Mouse (Mus musculus) hindlimb bud, embryonic 11.5 days (tissue): ENCODE results near the gene Klhl41.
"Not testable (repeated sequence)": the region's sequence is repeated elsewhere in the genome, so short reads cannot be mapped to it uniquely, and the experiment has no call there.

Experiments
- DNase-seq: peaks from one replicate; pipeline ENCODE4 v3.0.0-alpha.2; 2012; ENCODE audit warnings: low read depth, low spot score; ENCODE audit errors: extremely low spot score

The Klhl41 gene

DNA sequence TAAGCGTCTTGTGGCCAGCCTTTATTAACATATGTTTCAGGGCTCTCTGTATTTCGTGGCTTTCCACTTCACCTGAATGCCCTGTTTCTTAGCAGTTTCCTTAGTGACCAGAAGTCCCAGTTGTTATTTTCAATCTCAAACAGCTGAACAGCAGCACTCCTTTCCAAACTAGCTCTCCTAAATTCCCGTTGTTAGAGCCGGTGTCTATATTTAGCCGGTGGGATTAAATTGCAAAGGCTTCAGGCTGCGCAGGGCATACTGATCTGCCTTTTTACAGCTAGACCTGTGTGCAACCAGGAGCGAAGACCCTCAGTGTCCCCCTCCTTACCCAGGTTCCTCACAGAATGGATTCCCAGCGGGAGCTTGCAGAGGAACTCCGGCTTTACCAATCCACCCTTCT, at the start of gene Klhl41:
TSS of gene Klhl41 (plus strand) at position 268 of the 400 bp plus-strand sequence.
- DNase-seq = no peak

GRCm38 (mm10) chr2:69629215-69629614, 40.7 kb upstream of the Klhl41 start:
- no peak for DNase-seq

GRCm38 (mm10) chr2:69629914-69630313, 40.0 kb upstream of the Klhl41 start:
- no peak for DNase-seq

DNA sequence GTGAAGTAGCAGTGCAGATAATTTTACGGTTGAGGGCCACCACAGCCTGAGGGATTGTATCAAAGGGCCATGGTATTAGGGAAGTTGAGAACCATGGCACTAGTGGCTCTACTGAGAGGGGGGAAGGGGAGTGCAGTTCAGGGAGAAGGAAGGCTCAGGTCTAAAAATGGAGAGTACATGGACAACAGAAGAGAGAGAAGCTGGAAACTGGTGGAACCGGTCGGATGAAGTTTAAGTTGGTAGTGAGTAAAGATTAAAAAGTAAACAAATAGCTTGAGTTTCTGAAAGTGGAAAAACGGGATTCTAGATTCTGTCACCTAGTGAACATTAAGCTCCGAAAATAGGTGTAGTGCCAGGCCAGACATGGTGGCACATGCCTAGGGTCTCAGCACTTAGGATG, 39.1 kb upstream of the Klhl41 start:
- DNase-seq = no peak

DNA sequence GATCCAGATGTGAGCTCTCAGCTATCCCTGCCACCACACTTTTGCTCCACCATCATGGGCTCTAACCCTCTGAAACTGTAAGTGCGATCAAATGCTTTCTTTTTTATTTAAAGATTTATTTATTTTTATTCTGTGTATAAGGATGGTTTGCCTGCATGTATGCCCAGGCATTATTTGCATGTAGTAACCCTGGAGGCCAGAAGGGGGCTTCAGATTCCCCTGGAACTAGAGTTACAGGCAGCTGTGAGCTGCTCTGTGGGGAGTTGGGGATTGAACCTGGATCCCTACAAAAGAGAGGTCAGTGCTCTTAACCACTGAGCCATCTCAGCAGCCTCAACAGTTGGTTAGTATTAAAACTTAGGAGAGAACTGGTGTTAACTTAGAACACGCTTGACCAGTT, 38.5 kb upstream of the Klhl41 start:
- DNase-seq = no peak

DNA sequence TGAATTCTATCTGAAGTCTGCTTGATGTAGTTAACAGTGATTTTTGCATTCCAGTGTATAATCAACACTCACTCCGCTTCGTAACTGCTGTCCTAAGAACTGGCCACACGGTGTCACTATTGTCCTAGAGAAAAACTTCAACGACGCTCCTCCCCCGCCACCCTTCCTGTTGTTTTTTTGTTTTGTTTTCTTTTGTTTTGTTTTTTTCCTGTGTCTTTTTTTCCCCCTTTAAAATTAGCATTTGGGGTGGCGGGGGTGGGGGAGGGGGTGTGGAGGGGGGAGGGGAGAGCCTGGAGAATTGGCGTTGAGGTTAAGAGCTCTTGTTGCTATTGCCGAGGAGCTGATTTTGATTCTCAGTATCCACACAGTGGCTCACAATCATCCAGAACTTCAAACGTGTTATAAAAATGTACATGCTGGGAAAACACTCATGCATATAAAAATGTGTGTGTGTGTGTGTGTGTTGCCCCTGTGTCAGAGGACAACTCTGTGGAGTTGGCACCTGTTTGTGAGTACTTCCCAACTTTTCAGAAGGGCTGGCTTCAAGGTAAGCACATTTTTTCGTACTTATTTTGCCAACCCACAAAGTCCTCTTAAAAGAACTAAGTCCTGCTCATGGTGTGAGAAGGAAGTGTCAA, 34.7 kb upstream of the Klhl41 start:
- peak; percentile 42 for DNase-seq

DNA sequence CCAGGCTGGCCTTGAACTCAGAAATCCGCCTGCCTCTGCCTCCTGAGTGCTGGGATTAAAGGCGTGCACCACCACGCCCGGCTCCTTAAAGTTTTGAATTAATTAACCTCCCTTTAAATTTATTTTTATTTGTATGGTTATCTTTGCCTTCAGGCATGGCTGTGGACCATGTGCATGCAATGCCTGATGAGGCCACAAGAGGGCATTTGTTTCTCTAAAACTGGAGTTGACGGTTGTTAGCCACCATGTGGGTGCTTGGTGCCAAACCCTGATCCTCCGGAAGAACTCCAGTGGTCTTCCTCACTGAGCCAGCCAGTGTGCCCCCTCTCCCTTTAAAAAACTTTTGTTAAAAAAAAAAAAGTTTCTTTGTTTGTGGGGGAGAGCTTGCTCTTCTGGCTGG, 34.1 kb upstream of the Klhl41 start:
- DNase-seq = no peak

GRCm38 (mm10) chr2:69637989-69638388, 31.9 kb upstream of the Klhl41 start:
- DNase-seq = not testable (repeated sequence)

- no peak for DNase-seq
Observed at GRCm38 (mm10) chr2:69640100-69640499, 29.8 kb upstream of the Klhl41 start.

GRCm38 (mm10) chr2:69644968-69645617, 24.8 kb upstream of the Klhl41 start:
- DNase-seq = no peak

GRCm38 (mm10) chr2:69646726-69647490, 23.0 kb upstream of the Klhl41 start, which contains the start of gene Bbs5:
Bbs5 (plus strand) TSS chr2:69647171.
- peak; percentile 37 for DNase-seq

GRCm38 (mm10) chr2:69649716-69650115, 20.2 kb upstream of the Klhl41 start:
- DNase-seq = no peak

- DNase-seq = no peak
Observed at GRCm38 (mm10) chr2:69659326-69659725, 10.6 kb upstream of the Klhl41 start.

DNA sequence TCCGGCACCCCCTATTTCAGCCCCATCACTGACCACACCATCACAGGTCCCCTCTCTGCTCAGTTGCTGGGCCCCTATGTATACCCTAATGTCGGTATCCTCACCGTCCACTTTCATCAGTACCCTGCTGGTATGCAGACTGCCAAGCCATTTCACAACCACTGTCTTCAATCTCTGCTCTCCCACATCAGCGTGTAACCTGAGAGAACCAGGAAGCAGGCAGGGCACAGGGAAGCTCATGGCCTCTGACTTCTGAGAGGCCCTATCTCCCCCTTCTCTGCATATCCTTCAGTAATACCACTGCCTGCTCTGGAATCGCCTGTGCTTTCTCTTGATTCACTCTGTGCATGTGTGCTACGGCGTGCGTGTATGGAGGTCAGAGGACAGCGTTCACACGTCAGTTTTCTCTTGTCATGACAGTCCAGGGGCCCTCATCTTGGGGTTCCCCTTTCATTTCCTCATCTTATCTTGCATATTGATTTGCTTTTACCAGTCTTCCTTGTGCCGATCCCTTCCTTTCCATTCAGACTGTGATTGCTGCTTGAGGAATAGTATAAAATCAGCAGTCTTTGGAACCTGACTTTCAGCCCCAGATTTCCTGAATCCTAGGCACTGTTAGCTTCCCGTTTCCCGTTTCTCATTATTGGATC, 6.0 kb upstream of the Klhl41 start:
- no peak for DNase-seq

DNA sequence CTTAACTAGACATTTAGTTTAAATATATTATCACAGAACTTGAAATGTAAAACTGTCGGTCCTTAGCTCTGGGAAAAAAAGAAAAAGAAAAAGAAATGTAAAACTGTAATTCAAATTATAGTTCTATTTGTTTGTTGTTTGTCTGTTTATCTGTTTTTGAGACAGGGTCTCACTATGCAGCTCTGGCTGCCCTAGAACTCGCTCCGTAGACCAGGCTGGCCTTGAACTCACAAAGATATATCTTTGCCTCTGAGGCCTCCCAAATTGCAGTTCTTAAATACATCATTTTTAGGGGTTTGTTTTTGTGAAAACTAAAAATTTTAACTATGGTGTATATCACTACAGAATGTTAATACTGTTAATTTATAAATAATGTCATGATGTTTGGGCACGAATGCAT, 2.3 kb upstream of the Klhl41 start:
- no peak for DNase-seq

GRCm38 (mm10) chr2:69668414-69668813, 1.5 kb upstream of the Klhl41 start:
- DNase-seq = no peak

GRCm38 (mm10) chr2:69673723-69674122, 3.8 kb downstream of the Klhl41 start:
- DNase-seq = no peak

- no peak for DNase-seq
Observed at GRCm38 (mm10) chr2:69675266-69675665, 5.3 kb downstream of the Klhl41 start.

GRCm38 (mm10) chr2:69676713-69677112, 6.8 kb downstream of the Klhl41 start:
- DNase-seq = no peak

- not testable (repeated sequence) for DNase-seq
Observed at GRCm38 (mm10) chr2:69677215-69677614, 7.3 kb downstream of the Klhl41 start.

GRCm38 (mm10) chr2:69679990-69680389, 10.1 kb downstream of the Klhl41 start:
- DNase-seq = no peak
